Mouse (Mus musculus): ENCODE results near the gene Sspo. TPM values are rescaled to one million over a fixed set of nuclear protein-coding genes. Genes with fewer than 3 reads are reported as not detected.

The Sspo gene
- total RNA-seq, 2 experiments from 2014 or later: 0.24 to 0.38 TPM

DNA sequence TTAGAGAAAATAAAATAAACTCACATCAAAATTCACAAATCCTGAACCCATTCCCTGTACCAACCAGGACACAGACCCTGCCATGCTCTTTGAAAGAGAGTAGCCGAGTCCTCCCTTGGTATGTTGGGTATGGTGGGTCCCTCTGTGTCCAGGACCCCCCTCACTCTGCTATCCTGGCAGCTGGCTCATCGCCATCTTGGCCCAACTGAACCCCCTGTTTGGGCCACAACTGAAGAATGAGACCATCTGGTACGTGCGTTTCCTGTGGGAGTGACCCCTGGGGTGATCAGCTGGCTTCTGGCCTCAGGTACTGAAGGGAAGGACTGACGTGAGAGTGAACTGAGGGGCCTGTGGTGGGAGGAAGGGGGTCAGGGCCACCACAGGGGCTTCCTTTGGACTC lies 91.8 kb downstream of the Sspo start:
- no peak for DNase-seq

DNA sequence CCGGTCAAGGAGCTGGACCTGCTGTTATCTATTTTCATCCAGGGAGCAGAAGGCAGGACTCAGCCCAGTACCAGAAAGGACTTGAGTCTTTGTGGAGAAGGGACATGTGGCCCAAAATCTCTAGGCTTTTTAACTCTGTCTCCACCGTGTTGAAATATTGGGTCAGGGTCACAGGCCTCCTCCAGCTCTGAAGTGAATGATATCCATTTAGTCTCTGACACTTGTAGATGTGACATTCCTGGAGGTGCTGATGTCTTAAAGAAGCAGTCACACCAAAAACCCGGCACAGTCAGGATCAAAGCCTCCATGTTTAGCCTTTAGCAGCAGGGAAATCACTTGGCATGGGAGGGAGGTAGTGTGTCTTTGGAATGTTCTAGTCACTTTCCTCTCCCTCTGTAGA lies 92.7 kb downstream of the Sspo start:
- no peak for DNase-seq

DNA sequence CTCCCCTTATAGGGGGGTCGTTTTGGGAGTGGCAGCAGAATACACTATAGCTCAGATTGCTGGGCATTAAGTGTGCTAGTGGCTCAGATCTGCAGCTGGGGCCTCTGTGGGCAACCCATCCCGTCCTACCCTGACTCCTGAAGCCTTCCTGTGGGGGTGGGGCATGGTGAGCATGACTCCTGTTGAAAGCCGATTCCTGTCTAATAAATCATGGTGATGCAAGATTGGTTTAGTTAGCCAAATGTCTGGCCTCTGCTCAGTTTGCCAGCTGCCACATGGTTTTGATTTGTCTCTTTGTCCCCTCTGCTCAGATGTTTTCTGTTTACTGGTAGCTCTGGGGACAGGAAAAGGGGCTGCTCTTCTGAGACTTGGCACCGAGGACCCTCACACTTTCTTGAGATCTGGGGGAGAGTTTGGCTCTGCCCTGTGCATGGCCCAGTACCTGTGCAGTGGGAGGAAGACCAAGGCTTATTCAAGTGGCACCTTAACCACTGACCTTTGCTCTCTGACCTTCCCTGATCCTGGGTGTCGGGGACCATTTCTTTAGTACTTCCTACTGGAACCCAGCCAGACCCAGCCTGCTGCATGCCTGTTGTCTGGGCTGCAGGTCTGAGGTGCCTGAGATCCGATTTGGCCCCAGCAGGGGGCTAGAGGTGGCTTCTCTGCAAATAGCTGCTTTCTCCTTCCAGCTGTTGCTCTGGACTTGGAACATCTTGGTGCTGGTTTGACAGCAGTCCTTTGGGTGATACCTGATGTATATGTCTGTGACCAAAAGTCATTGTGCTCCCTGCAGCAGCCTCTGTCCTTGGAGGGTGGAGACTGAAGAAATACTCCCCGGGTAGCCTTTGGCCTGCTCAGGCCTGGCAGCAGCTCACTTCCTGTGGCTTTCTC lies 93.8 kb downstream of the Sspo start:
- DNase-seq: peak; percentile 76

DNA sequence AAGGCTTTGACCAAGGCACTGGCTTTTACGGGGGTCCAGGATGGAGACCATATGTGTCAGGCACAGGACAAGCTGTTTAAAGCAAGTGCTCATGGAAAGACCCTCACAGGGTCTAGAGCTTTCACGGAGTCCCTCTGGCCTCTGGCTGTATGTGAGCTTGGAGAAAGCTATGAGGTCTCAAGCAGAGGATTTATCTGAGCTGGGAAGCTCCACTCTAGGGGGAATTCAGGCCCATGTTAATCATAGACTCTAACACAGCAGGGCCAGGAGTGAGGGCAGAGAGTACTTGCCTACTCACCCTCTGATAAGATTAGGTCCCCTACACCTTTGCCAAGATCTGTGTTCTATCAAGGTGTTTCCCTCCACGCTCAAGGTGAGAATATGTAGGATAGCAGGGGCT lies 94.6 kb downstream of the Sspo start:
- no peak for DNase-seq

DNA sequence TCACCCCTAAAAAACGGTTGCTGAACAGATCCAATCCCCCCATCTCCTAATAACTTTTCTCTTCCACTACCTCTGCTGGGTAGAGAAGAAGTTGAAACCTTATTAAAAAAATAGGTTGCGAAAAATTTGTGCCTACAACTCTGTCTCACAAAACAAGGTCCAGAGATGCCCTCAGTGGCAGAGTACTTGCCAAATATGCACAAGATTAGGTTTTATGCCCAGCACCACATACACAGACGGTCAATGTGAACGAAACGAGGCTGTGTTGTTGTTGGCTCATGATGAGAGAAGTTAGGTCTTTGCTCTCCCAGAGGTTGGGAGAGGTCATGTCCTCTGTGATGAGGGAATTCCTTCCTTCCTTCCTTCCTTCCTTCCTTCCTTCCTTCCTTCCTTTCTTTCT lies 97.2 kb downstream of the Sspo start:
- DNase-seq: no peak

DNA sequence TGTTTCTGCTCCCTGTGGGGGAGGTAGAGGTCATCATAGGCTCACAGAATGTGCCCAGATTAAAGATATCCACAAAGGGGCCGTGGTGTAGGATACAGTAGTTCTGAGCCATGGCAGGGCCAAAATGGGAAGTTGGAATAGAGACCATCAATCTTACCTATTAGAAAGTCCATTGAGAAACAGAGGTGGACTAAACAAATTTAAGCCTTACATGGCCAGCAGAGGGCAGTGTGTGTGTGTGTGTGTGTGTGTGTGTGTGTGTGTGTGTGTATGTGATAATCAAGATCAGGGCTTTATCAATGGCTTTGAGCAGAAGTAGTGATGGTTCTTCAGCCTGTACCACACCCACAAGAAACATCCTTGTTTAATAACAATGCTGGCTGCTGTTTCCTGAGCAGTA lies 98.2 kb downstream of the Sspo start:
- no peak for DNase-seq

DNA sequence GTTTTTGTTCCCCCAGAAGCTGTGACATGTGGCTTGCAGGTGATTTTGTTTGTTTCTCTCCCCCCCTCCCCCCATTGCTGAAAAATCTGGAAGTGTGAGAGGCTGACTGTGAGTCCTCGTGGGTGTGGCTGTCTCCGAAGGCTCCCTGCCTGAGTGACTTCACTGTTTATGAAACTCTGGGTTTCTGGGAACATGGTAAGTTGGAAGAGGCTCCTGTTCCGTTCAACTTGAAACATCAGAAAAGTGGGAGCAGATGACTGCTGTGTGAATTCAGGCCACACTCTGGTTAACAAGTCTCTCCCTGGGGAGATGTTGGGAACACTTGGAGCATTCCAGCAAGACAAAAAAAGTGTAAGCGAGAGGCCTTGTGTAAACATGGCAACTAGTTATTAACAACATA lies 98.8 kb downstream of the Sspo start:
- DNase-seq: peak; percentile 45

DNA sequence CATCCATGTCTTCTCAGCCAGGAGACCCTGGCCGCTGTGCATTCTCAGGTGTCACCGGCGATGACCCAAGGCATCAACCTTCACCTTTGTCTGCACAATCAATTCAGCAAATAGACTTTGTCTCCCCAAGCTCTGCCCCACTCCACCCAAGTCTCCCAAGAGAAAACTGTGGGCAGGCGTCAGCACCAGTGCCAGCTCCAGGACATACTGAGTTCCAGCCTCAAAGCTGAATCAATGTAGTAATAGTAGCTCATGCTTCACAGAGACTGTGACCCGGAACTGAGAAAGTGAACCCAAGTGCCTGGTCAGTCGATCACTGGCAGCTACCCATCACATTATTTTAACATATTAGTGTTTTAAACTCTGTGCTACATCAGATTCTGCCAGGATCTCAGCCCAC lies 100.3 kb downstream of the Sspo start:
- no peak for DNase-seq

Small RNA genes within 50 kb of the gene (microRNA-seq; reads per million reads assigned to microRNA genes)
- gene Gm24325 (ENCODE audit: borderline replicate concordance in 2 of 2): 0 reads per million in 2 experiments

Other genes starting within 250 kb of the Sspo start
- gene Krba1, start 52.6 kb upstream of the Sspo start, total RNA-seq (2021): 10 to 100 TPM; 14.5 to 15.9 TPM
- 10 to 100 TPM; 22.4 to 34.1 TPM for gene Zfp467, start 2.4 kb upstream of the Sspo start, total RNA-seq (2021)
- gene Atp6v0e2, start 89.4 kb downstream of the Sspo start, total RNA-seq (2021): 10 to 100 TPM; 43.0 to 45.0 TPM
- gene Lrrc61, start 106.6 kb downstream of the Sspo start, total RNA-seq (2021): 10 to 100 TPM; 14.0 to 15.0 TPM
- 10 to 100 TPM; 19.7 to 35.5 TPM for gene Rarres2, start 124.6 kb downstream of the Sspo start, total RNA-seq (2021)
- not detected for gene Gm45021, start 141.4 kb downstream of the Sspo start, total RNA-seq (2021)
- gene Repin1, start 145.7 kb downstream of the Sspo start, total RNA-seq (2021): 10 to 100 TPM; 21.0 to 23.0 TPM
- 1 to 10 TPM in 1 of 2 experiments, not detected in 1; 1.5 TPM for gene Gm44965, start 145.7 kb downstream of the Sspo start, total RNA-seq (2021)
- 1 to 10 TPM; 6.5 to 6.9 TPM for gene Zfp775, start 153.8 kb downstream of the Sspo start, total RNA-seq (2021)
- gene AI854703, start 178.5 kb downstream of the Sspo start, total RNA-seq (2021): under 1 TPM; 0.24 to 0.38 TPM
- 1 to 10 TPM; 2.1 to 3.0 TPM for gene Gimap8, start 199.0 kb downstream of the Sspo start, total RNA-seq (2021)
- under 1 TPM; 0.51 to 0.67 TPM for gene Gimap9, start 227.9 kb downstream of the Sspo start, total RNA-seq (2021)
- gene Gimap4, start 236.3 kb downstream of the Sspo start, total RNA-seq (2021): 1 to 10 TPM; 5.1 to 7.7 TPM